Mouse (Mus musculus) neural tube, embryonic 13.5 days (tissue): ENCODE measurements around the gene Brdt. TPM values are rescaled to one million over a fixed set of nuclear protein-coding genes. Genes with fewer than 3 reads are reported as not detected.
A peak's percentile ranks its signal among the peaks of the same experiment; 100 is the strongest.
"Not testable (repeated sequence)": the region's sequence is repeated elsewhere in the genome, so short reads cannot be mapped to it uniquely, and the experiment has no call there.

Experiments used
- ATAC-seq: fragments of 200-750 bp; cut with Nextera tagmentation; 2 replicates; pipeline ENCODE4 v1.8.0; 2017; ENCODE audit warnings: low read depth, mild to moderate bottlenecking, moderate TSS enrichment, moderate library complexity
- H3K27ac ChIP-seq: fragments of 300-500 bp; sonication (generic); replicated peaks from 2 replicates; pipeline ENCODE4 v1.5.1; 2015; ENCODE audit warnings: moderate library complexity, mild to moderate bottlenecking, inconsistent platforms
- H3K27me3 ChIP-seq: fragments of 300-500 bp; sonication (generic); 2 replicates; pipeline ENCODE4 v1.6.1; 2015; ENCODE audit warnings: mild to moderate bottlenecking, inconsistent platforms
- H3K36me3 ChIP-seq: fragments of 300-500 bp; sonication (generic); 2 replicates; pipeline ENCODE4 v1.6.1; 2015; ENCODE audit warnings: mild to moderate bottlenecking, inconsistent platforms
- H3K4me1 ChIP-seq: fragments of 300-500 bp; sonication (generic); replicated peaks from 2 replicates; pipeline ENCODE4 v1.6.1; 2015; ENCODE audit warnings: inconsistent platforms
- H3K4me2 ChIP-seq: fragments of 300-500 bp; sonication (generic); 2 replicates; pipeline ENCODE4 v1.6.1; 2015; ENCODE audit warnings: inconsistent platforms, mild to moderate bottlenecking, moderate library complexity
- H3K4me3 ChIP-seq: fragments of 300-500 bp; sonication (generic); 2 replicates; pipeline ENCODE4 v1.5.1; 2015; ENCODE audit warnings: mild to moderate bottlenecking, inconsistent platforms
- H3K9ac ChIP-seq: fragments of 300-500 bp; sonication (generic); 2 replicates; pipeline ENCODE4 v1.6.1; 2015; ENCODE audit warnings: moderate library complexity, mild to moderate bottlenecking, inconsistent platforms
- H3K9me3 ChIP-seq: fragments of 300-500 bp; sonication (generic); 2 replicates; pipeline ENCODE4 v1.6.1; 2016; ENCODE audit warnings: inconsistent platforms
- WGBS: fragments of 180-500 bp; shearing (Covaris S2); methylation state at CpG from one replicate; pipeline ENCODE4 v1.1.7; 2015; 5-methylcytosine and 5-hydroxymethylcytosine counted together
- polyA plus RNA-seq: library from polyadenylated mRNA; unstranded; fragments of >200 nt; fragmentation: Nextera tagmentation; extraction: Ambion mirVana; gene quantifications from 2 replicates; pipeline ENCODE4 v1.2.1, GENCODE M21; 2015

Brdt gene
- polyA plus RNA-seq, 1 experiment from 2014 or later = 2.6 TPM

GRCm38 (mm10) chr5:107353981-107354380 is 23.0 kb downstream of the Brdt start:
- Histone ChIP-seq H3K27ac (no peak overlapping the region), H3K9ac (no peak overlapping the region), H3K36me3 (no peaks in the 10 kb centered on the region), H3K4me1 (no peaks in the 10 kb centered on the region), H3K4me2 (no peak overlapping the region), H3K4me3 (no peak overlapping the region), H3K27me3 (no peaks in the 10 kb centered on the region), H3K9me3 (no peaks in the 10 kb centered on the region)
- ATAC-seq = no peak
- WGBS = 81% methylated on average over 3 of the region's 3 CpGs

- no peak overlapping the region for H3K9ac ChIP-seq
- no peaks in the 10 kb centered on the region for H3K27me3 ChIP-seq
- no peak overlapping the region for H3K4me2 ChIP-seq
- 44% methylated on average over 1 of the region's 1 CpGs for WGBS
- H3K36me3 ChIP-seq = no peaks in the 10 kb centered on the region
- no peak overlapping the region for H3K4me3 ChIP-seq
- no peak for ATAC-seq
- no peak overlapping the region for H3K27ac ChIP-seq
- no peaks in the 10 kb centered on the region for H3K9me3 ChIP-seq
- peaks cover 6% of the 10 kb centered on the region for H3K4me1 ChIP-seq
Measured at GRCm38 (mm10) chr5:107355801-107356200, 24.8 kb downstream of the Brdt start.

GRCm38 (mm10) chr5:107357723-107358122 is 26.8 kb downstream of the Brdt start:
- no peak for ATAC-seq
- no peaks in the 10 kb centered on the region for H3K27me3 ChIP-seq
- H3K4me2 ChIP-seq = no peak overlapping the region
- no peaks in the 10 kb centered on the region for H3K9me3 ChIP-seq
- 88% methylated on average over 8 of the region's 8 CpGs for WGBS
- H3K9ac ChIP-seq = no peak overlapping the region
- H3K4me1 ChIP-seq = peaks cover 6% of the 10 kb centered on the region
- H3K4me3 ChIP-seq = no peak overlapping the region
- no peaks in the 10 kb centered on the region for H3K36me3 ChIP-seq
- H3K27ac ChIP-seq = no peak overlapping the region

- peak overlapping the region; percentile 56 for H3K4me3 ChIP-seq
- H3K4me1 ChIP-seq = peaks cover 6% of the 10 kb centered on the region
- no peaks in the 10 kb centered on the region for H3K9me3 ChIP-seq
- ATAC-seq = peak; percentile 98
- no peaks in the 10 kb centered on the region for H3K36me3 ChIP-seq
- WGBS = under 1% methylated on average over 35 of the region's 40 CpGs
- peak overlapping the region; percentile 77 for H3K9ac ChIP-seq
- H3K4me2 ChIP-seq = peak overlapping the region; percentile 58
- H3K27me3 ChIP-seq = no peaks in the 10 kb centered on the region
- H3K27ac ChIP-seq = peak overlapping the region; percentile 86
Measured at GRCm38 (mm10) chr5:107359395-107360053, 28.6 kb downstream of the Brdt start.

- Histone ChIP-seq H3K36me3 (no peaks in the 10 kb centered on the region), H3K9me3 (no peaks in the 10 kb centered on the region), H3K4me1 (peaks cover 6% of the 10 kb centered on the region), H3K9ac (peak overlapping the region; percentile 77), H3K4me2 (peak overlapping the region; percentile 58), H3K27ac (peak overlapping the region; percentile 86), H3K27me3 (no peaks in the 10 kb centered on the region), H3K4me3 (peak overlapping the region; percentile 56)
- ATAC-seq = 0 out of 2 replicates have a peak, but pooled peaks have one; percentile 6
- 19% methylated on average over 9 of the region's 9 CpGs for WGBS
Measured at GRCm38 (mm10) chr5:107360054-107360730, 29.2 kb downstream of the Brdt start.

GRCm38 (mm10) chr5:107370040-107370439 is 39.1 kb downstream of the Brdt start:
- Histone ChIP-seq H3K27ac (no peak overlapping the region), H3K36me3 (peaks cover 3% of the 10 kb centered on the region; the same call in 1 of the 2 replicates), H3K27me3 (no peaks in the 10 kb centered on the region), H3K4me2 (no peak overlapping the region), H3K9ac (no peak overlapping the region), H3K4me1 (peaks cover 7% of the 10 kb centered on the region), H3K4me3 (no peak overlapping the region), H3K9me3 (no peaks in the 10 kb centered on the region)
- 57% methylated on average over 3 of the region's 3 CpGs for WGBS
- ATAC-seq = no peak; the same call in 1 of the 2 replicates

- H3K36me3 ChIP-seq = peaks cover 3% of the 10 kb centered on the region; the same call in 1 of the 2 replicates
- H3K27ac ChIP-seq = no peak overlapping the region
- no peak overlapping the region for H3K4me3 ChIP-seq
- no peak overlapping the region for H3K9ac ChIP-seq
- H3K27me3 ChIP-seq = no peaks in the 10 kb centered on the region
- WGBS = 87% methylated on average over 5 of the region's 5 CpGs
- H3K4me1 ChIP-seq = peaks cover 7% of the 10 kb centered on the region
- ATAC-seq = no peak
- no peak overlapping the region for H3K4me2 ChIP-seq
- H3K9me3 ChIP-seq = no peaks in the 10 kb centered on the region
Measured at GRCm38 (mm10) chr5:107371335-107371734, 40.4 kb downstream of the Brdt start.

- H3K4me2 ChIP-seq = no peak overlapping the region
- peaks cover 7% of the 10 kb centered on the region for H3K4me1 ChIP-seq
- no peaks in the 10 kb centered on the region for H3K9me3 ChIP-seq
- H3K9ac ChIP-seq = no peak overlapping the region
- H3K27me3 ChIP-seq = no peaks in the 10 kb centered on the region
- WGBS = 92% methylated on average over 4 of the region's 4 CpGs
- H3K27ac ChIP-seq = no peak overlapping the region
- no peak for ATAC-seq
- H3K4me3 ChIP-seq = no peak overlapping the region
- peaks cover 8% of the 10 kb centered on the region for H3K36me3 ChIP-seq
Measured at GRCm38 (mm10) chr5:107373256-107373655, 42.3 kb downstream of the Brdt start.

- not testable (repeated sequence) for H3K4me2 ChIP-seq, H3K27ac ChIP-seq, H3K4me1 ChIP-seq, H3K9ac ChIP-seq, ATAC-seq, H3K9me3 ChIP-seq, H3K27me3 ChIP-seq, H3K4me3 ChIP-seq
- H3K36me3 ChIP-seq = peaks cover 10% of the 10 kb centered on the region
Measured at GRCm38 (mm10) chr5:107386448-107386847, 55.5 kb downstream of the Brdt start.

- Histone ChIP-seq H3K4me3 (no peak overlapping the region), H3K9me3 (no peaks in the 10 kb centered on the region), H3K27ac (no peak overlapping the region), H3K4me1 (no peaks in the 10 kb centered on the region), H3K4me2 (no peak overlapping the region), H3K27me3 (no peaks in the 10 kb centered on the region), H3K36me3 (peaks cover 5% of the 10 kb centered on the region), H3K9ac (no peak overlapping the region)
- ATAC-seq = no peak
- 97% methylated on average over 1 of the region's 1 CpGs for WGBS
Measured at GRCm38 (mm10) chr5:107387788-107388187, 56.8 kb downstream of the Brdt start.

- Histone ChIP-seq H3K4me1 (no peaks in the 10 kb centered on the region), H3K4me3 (no peak overlapping the region), H3K9ac (no peak overlapping the region), H3K27me3 (no peaks in the 10 kb centered on the region), H3K4me2 (no peak overlapping the region), H3K36me3 (0 out of 2 replicates have a peak, but pooled peaks cover 3% of the 10 kb centered on the region), H3K9me3 (no peaks in the 10 kb centered on the region), H3K27ac (no peak overlapping the region)
- 87% methylated on average over 2 of the region's 2 CpGs for WGBS
- no peak for ATAC-seq
Measured at GRCm38 (mm10) chr5:107389373-107389772, 58.4 kb downstream of the Brdt start.

GRCm38 (mm10) chr5:107394437-107394836 is 63.5 kb downstream of the Brdt start:
- no peak for ATAC-seq
- Histone ChIP-seq H3K27ac (no peak overlapping the region), H3K4me1 (no peaks in the 10 kb centered on the region), H3K9me3 (no peaks in the 10 kb centered on the region), H3K27me3 (no peaks in the 10 kb centered on the region), H3K36me3 (no peaks in the 10 kb centered on the region), H3K9ac (no peak overlapping the region), H3K4me2 (no peak overlapping the region), H3K4me3 (no peak overlapping the region)
- 73% methylated on average over 2 of the region's 2 CpGs for WGBS
